Mouse (Mus musculus): ENCODE data around the gene Kras.

Kras gene

GRCm38 (mm10) chr6:145193038-145193437, 57.0 kb downstream of the Kras start:
- in situ Hi-C loops (cut with MboI, MseI), result loop anchor here (5.0 kb wide), 1 partner anchor 101 kb away; no protein-coding TSS in a partner anchor

DNA sequence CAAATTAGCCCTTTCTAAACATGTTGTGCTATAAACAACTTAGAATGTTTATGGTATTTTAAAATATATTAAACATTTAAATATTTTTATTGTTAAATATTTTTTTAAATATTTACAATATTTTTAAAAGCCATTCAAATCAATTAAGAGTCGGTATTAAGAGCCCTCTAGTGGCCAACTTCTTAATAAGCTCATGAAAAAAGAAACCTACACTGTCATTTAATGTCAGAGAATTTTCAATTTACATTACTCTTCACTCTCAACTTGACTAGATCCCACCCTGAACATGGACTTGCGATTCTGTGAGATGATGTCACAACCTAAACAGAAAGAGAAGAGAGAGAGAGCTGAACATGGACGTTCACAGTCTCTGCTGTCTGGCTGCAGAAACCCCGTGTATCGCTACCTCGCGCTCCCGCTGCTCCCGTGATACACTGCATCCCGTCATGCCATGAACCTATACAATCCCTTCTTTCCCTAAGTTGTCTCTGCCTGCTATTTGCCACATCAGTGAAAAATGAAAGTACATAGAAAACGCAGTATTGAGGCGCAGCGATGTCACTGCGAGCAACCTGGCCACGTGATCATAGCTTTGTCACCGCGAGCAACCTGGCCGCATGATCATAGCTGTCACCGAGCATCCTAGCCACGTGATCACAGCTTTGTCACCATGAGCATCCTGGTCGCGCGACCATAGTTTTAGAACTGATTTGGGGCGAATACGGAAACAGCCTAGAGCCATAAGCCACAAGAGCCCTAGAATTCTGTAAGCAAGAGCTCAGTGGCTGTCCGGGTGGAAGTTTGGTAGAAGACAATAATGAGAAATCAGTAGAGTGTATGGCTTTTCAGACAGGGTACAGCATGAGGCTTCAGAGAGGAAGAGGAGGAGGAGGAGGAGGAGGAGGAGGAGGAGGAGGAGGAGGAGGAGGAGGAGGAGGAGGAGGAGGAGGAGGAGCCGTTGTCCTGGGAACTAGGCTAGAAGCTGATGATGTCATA, 62.6 kb downstream of the Kras start:
- in situ Hi-C loops (cut with MboI, MseI), result loop anchor here (5.0 kb wide), 1 partner anchor 50 kb away; no protein-coding TSS in a partner anchor

DNA sequence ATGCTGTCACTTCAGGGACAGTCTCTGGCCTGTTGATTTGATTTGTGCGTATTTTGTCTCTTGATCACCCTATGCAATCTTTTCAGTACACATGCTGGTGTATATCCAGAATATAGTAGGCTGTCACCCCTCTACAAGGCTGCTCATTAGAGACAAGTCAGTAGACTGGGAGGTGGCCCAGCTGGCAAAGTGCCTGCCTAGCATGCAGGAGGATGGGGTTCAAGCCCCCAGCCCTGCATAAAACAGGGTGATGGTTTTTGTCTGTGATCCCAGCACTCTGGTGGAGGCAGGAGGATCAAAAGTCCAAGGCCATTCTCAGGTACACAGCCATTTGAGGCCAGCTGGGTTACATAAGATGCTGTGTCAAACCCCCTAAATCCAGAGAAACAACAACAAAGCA, 63.9 kb downstream of the Kras start:
- in situ Hi-C loops (cut with MboI, MseI), result loop anchor here (5.0 kb wide), 1 partner anchor 49 kb away; no protein-coding TSS in a partner anchor

DNA sequence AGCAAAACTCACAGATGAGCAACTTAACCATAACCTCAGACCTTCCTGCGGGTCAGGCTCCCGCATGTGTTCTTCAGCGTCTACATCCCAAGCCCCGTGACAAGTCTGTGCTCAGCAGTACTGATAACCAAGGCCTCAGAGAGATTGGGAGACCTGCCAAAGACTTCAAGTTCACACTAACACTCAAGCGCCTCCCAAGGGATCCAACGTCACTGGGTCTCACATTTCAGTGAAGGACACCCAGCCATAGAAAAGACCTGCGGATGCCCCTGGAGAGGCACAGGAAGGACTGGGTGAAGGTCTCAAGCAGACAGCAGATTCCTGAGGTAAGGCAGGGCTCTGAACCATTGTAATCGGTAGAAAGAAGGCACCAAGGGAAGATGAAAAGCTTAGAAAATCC, 68.0 kb downstream of the Kras start:
- in situ Hi-C loops (cut with MboI, MseI), result no loop called here

GRCm38 (mm10) chr6:145179665-145180064, 70.4 kb downstream of the Kras start:
- in situ Hi-C loops (cut with MboI, MseI), result no loop called here

DNA sequence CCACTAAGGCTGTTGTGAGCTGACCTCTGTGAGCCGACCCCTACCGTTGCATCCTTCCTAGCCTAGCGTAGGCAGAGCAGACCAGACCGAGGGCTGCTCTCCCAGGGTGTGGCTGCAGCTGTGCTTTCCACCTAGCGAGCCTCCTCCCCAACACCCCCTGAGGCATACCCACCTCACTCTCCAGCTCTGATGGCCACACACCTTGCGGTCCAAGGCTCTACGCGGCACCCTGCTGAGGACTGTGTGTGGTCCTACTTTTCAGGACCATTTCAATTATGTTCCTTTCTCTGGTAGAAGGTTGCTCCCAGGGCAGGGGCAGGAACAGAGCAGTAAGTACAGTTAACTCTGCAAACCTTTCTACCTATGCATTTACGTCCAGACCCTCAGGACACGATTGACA, 73.6 kb downstream of the Kras start:
- in situ Hi-C loops (cut with MboI, MseI), result no loop called here

DNA sequence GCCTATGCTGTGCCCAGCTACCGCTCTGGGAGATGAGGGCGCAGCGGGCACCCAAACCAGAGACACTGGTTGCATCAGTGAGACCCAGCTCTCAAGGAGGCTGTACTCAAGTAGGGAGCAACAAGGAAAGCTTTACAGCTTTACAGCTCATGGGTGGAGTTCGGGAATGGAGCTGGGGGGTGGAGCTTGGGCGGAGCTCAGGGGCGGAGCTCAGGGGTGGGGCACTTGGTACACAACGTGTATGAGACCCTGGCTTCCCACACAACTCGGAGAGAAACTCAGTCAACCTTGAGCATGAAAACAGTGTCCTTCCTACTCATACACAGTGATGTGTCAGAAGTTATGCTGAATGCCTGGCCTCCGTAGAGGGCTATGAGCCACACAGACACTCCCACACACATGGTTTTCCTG, 74.5 kb downstream of the Kras start:
- in situ Hi-C loops (cut with MboI, MseI), result no loop called here

DNA sequence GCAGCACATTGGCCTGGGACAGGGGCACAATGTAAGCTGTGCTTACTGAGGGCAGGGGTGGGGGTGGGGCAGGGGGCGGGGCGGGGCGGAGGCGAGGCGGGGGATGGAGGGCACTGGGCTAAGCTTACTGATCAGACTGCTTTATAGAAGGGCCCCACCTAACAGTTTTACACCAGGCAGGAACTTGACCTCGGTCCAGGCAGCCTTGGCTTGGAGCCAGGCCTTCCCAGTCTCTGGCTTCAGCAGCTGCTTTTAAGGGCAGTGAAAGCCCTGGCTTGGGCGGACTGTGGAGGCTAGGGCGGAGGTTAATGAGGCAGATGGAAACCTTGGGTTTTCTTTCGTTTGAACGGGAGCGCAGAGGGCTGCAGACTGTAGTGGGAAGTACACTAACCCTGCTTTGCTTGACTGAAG, 76.3 kb downstream of the Kras start:
- in situ Hi-C loops (cut with MboI, MseI), result no loop called here

DNA sequence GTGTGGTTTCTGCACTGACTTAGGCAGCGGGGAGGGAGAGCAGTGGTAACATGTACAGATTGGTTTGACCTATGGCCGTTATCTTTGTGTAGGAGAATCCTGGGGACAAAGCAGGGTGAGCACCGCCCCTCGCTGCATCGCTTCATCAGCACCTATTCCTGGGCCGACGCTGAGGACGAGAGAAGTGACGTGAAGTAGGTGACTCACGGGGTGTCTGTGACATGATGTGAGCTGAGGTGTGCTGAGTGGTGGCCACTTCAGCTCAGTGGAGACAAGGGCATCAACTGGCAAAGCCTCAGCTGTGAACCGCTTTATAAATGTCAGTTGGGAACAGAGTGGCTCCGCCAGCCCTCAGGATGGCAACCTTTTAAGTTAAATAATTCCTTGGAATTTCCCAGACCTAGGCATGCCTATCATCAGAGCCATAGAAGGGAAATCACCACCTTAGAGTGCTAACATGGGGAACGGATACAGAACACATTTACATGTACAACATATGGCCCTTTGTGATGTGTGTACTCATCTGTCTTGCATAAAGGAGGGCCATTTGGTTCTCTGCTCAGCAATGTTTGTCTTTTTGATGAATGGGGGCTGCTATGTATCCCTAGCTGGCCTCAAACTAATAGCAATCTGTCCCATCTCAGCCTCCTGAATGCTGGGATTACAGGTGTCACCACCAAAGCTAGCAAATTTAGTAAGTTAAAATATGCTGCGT, 78.0 kb downstream of the Kras start:
- in situ Hi-C loops (cut with MboI, MseI), result no loop called here

Data from regulatory T cell (primary cell).